Mouse (Mus musculus) lung, postnatal 25 days (tissue): Measurements from ENCODE around the gene Mrtfb.
A peak's percentile ranks its signal among the peaks of the same experiment; 100 is the strongest.
"Not testable (repeated sequence)": the region's sequence is repeated elsewhere in the genome, so short reads cannot be mapped to it uniquely, and the experiment has no call there.

Source experiments
- DNase-seq: peaks from one replicate; pipeline ENCODE4 v3.0.0; 2022; ENCODE audit warnings: low spot score

Mrtfb gene

GRCm38 (mm10) chr16:13276258-13276657 is 20.0 kb downstream of the Mrtfb start:
- DNase-seq = peak; percentile 18

- DNase-seq = no peak
Measured at GRCm38 (mm10) chr16:13276709-13277399, 20.6 kb downstream of the Mrtfb start.

GRCm38 (mm10) chr16:13286425-13286824 is 30.1 kb downstream of the Mrtfb start:
- not testable (repeated sequence) for DNase-seq

- DNase-seq = no peak
Measured at GRCm38 (mm10) chr16:13297860-13298259, 41.6 kb downstream of the Mrtfb start.

- DNase-seq = no peak
Measured at GRCm38 (mm10) chr16:13298991-13299390, 42.7 kb downstream of the Mrtfb start.

- no peak for DNase-seq
Measured at GRCm38 (mm10) chr16:13306065-13306695, 49.9 kb downstream of the Mrtfb start.

- no peak for DNase-seq
Measured at GRCm38 (mm10) chr16:13310096-13310683, 53.9 kb downstream of the Mrtfb start.

GRCm38 (mm10) chr16:13311374-13311773 is 55.1 kb downstream of the Mrtfb start:
- no peak for DNase-seq

GRCm38 (mm10) chr16:13313096-13313719 is 56.9 kb downstream of the Mrtfb start:
- no peak for DNase-seq

GRCm38 (mm10) chr16:13323751-13324150 is 67.5 kb downstream of the Mrtfb start:
- peak; percentile 33 for DNase-seq

GRCm38 (mm10) chr16:13326622-13327021 is 70.3 kb downstream of the Mrtfb start:
- no peak for DNase-seq

GRCm38 (mm10) chr16:13328646-13329045 is 72.4 kb downstream of the Mrtfb start:
- DNase-seq = no peak

GRCm38 (mm10) chr16:13329640-13330039 is 73.4 kb downstream of the Mrtfb start:
- no peak for DNase-seq

GRCm38 (mm10) chr16:13330221-13330659 is 74.0 kb downstream of the Mrtfb start:
- DNase-seq = peak; percentile 46

GRCm38 (mm10) chr16:13331898-13332297 is 75.6 kb downstream of the Mrtfb start:
- DNase-seq = no peak

- DNase-seq = no peak
Measured at GRCm38 (mm10) chr16:13332536-13332935, 76.3 kb downstream of the Mrtfb start.

- DNase-seq = no peak
Measured at GRCm38 (mm10) chr16:13333781-13334341, 77.6 kb downstream of the Mrtfb start.

- peak; percentile 33 for DNase-seq
Measured at GRCm38 (mm10) chr16:13336503-13337230, 80.4 kb downstream of the Mrtfb start.

GRCm38 (mm10) chr16:13338094-13338493 is 81.8 kb downstream of the Mrtfb start:
- peak; percentile 76 for DNase-seq

- no peak for DNase-seq
Measured at GRCm38 (mm10) chr16:13339433-13339832, 83.2 kb downstream of the Mrtfb start.

- DNase-seq = not testable (repeated sequence)
Measured at GRCm38 (mm10) chr16:13345822-13346221, 89.5 kb downstream of the Mrtfb start.

GRCm38 (mm10) chr16:13350729-13351128 is 94.4 kb downstream of the Mrtfb start:
- DNase-seq = no peak
